In the genomic region with DNA sequence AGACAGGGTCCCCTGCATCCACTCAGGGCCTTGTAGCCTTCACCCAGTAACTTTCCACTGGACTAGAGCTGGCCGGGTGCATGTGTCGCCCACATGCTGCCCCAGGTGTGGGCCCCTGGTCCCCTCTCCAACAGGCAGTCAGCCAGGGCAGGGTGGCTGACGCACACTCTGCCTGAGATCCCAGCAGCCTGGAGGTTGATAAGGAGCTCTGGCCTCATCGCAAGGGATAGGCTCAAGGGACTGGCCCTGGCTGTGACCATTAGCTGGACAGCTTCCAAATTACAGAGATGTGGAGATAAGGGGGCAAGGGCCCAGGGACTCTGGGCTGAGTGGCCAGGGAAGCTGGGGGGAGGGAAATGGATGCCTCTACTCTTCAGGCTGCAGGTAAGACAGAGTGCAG, we compare ENCODE assay signal across 8 mouse cellular contexts. TPM values are rescaled to one million over a fixed set of nuclear protein-coding genes. Genes with fewer than 3 reads are reported as not detected.
DNase-seq lines count a peak whose midpoint lies in the region; ATAC-seq and TF ChIP-seq lines count a peak whose summit lies in the region.

No protein-coding gene starts in this region.

- TF ChIP-seq POLR2A in MEL (IDR thresholded peaks at IDR 0.05; ENCODE audit: control insufficient read depth in 1 of 2, insufficient read depth in 1 of 2, low read depth in 1 of 2, low read length in 2 of 2, poor library complexity in 1 of 2) = no peak

- no peak overlapping the region for H3K27ac ChIP-seq in MEL (ENCODE audit: control insufficient read depth, low read depth, low read length)
- H3K27ac ChIP-seq in heart, embryonic 13.5 days (replicated peaks) = peak overlapping the region; percentile 70
- H3K27ac ChIP-seq in hindbrain, embryonic 16.5 days (ENCODE audit: low read depth, low read length) = no peak overlapping the region

- H3K9ac ChIP-seq in MEL (ENCODE audit: control insufficient read depth, low read depth, low read length, poor library complexity, severe bottlenecking) = no peak overlapping the region; the same call in 1 of the 2 replicates
- peak overlapping the region; percentile 37; the same call in 1 of the 2 replicates for H3K9ac ChIP-seq in heart, embryonic 13.5 days
- H3K9ac ChIP-seq in hindbrain, embryonic 16.5 days (ENCODE audit: low read depth, low read length) = no peak overlapping the region; the same call in 1 of the 2 replicates

- peaks cover 0 to 4% of the 10 kb centered on the region in 2 experiments; a peak in 2 of 4 replicates for H3K36me3 ChIP-seq in MEL (ENCODE audit: control insufficient read depth in 1 of 2, insufficient read depth in 2 of 2, low read length in 2 of 2)
- H3K36me3 ChIP-seq in heart, embryonic 13.5 days = no peaks in the 10 kb centered on the region
- H3K36me3 ChIP-seq in hindbrain, embryonic 16.5 days (ENCODE audit: control insufficient read depth, insufficient read depth, low read length) = no peaks in the 10 kb centered on the region

- peaks cover under 1 to 3% of the 10 kb centered on the region in 2 experiments; a peak in 2 of 4 replicates for H3K27me3 ChIP-seq in MEL (ENCODE audit: control insufficient read depth in 1 of 2, insufficient read depth in 2 of 2, low read length in 2 of 2)
- H3K27me3 ChIP-seq in heart, embryonic 13.5 days (replicated peaks) = peaks cover 72% of the 10 kb centered on the region
- H3K27me3 ChIP-seq in hindbrain, embryonic 16.5 days (replicated peaks; ENCODE audit: control insufficient read depth, insufficient read depth, low read length) = no peaks in the 10 kb centered on the region

- H3K9me3 ChIP-seq in MEL (replicated peaks; ENCODE audit: insufficient read depth, low read length) = no peaks in the 10 kb centered on the region
- no peaks in the 10 kb centered on the region for H3K9me3 ChIP-seq in heart, embryonic 13.5 days
- H3K9me3 ChIP-seq in hindbrain, embryonic 16.5 days (ENCODE audit: control insufficient read depth, low read length) = no peaks in the 10 kb centered on the region

- TF ChIP-seq CTCF in MEL (IDR thresholded peaks at IDR 0.05 in 2 of 3, conservative IDR thresholded peaks at IDR 0.05 in 1 of 3; ENCODE audit: control insufficient read depth in 1 of 3, insufficient read depth in 1 of 3, low read depth in 2 of 3, low read length in 3 of 3, poor library complexity in 1 of 3, severe bottlenecking in 1 of 3) = no peak

- TF ChIP-seq RAD21 in MEL (IDR thresholded peaks at IDR 0.05; ENCODE audit: low read depth, low read length) = no peak

- no peak for ATAC-seq in heart, embryonic 13.5 days (ENCODE audit: extremely low read depth, insufficient number of reproducible peaks, low FRiP score, low TSS enrichment)
- no peak for ATAC-seq in hindbrain, embryonic 16.5 days

- H3K4me2 ChIP-seq in heart, embryonic 13.5 days = no peak overlapping the region
- no peak overlapping the region for H3K4me2 ChIP-seq in hindbrain, embryonic 16.5 days (ENCODE audit: low read length)

- H3K4me3 ChIP-seq in MEL (ENCODE audit: control insufficient read depth in 1 of 2, insufficient read depth in 1 of 2, low read depth in 2 of 2, low read length in 2 of 2) = no peak overlapping the region
- H3K4me3 ChIP-seq in heart, embryonic 13.5 days = no peak overlapping the region
- H3K4me3 ChIP-seq in hindbrain, embryonic 16.5 days (ENCODE audit: low read length) = no peak overlapping the region

- peak; percentile 66 for DNase-seq in cerebellum, adult 11-12 months
- DNase-seq in cerebellum, adult 8-10 months = no peak
- peak; percentile 41 for DNase-seq in MEL (ENCODE audit: low read depth, low spot score)
- DNase-seq in kidney, postnatal 25 days = peak; percentile 54 to 87
- DNase-seq in frontal cortex, postnatal 25 days (ENCODE audit: low spot score in 2 of 2) = no peak
- DNase-seq in retina, postnatal 1 day = no peak

- no peaks in the 10 kb centered on the region for H3K79me2 ChIP-seq in MEL (ENCODE audit: control insufficient read depth, insufficient read depth, low read length, poor library complexity)

- WGBS in heart, embryonic 13.5 days = 4% methylated on average over 4 of the region's 4 CpGs
- WGBS in hindbrain, embryonic 16.5 days = 57% methylated on average over 4 of the region's 4 CpGs

- no peak for TF ChIP-seq EP300 in MEL (IDR thresholded peaks at IDR 0.05; ENCODE audit: low read depth in 1 of 2, low read length in 2 of 2)

- peaks cover 2 to 25% of the 10 kb centered on the region in 2 experiments; a peak in 3 of 4 replicates for H3K4me1 ChIP-seq in MEL (ENCODE audit: control insufficient read depth in 1 of 2, insufficient read depth in 2 of 2, low read length in 2 of 2)
- peaks cover 55% of the 10 kb centered on the region for H3K4me1 ChIP-seq in heart, embryonic 13.5 days
- peaks cover 23% of the 10 kb centered on the region for H3K4me1 ChIP-seq in hindbrain, embryonic 16.5 days (ENCODE audit: control insufficient read depth, insufficient read depth, low read depth, low read length)

TF ChIP-seq in MEL, 35 proteins besides CTCF, POLR2A, EP300 and RAD21:
- no peak for TF ChIP-seq KAT2A (conservative IDR thresholded peaks at IDR 0.05; ENCODE audit: low read depth, low read length)
- 0 out of 2 replicates have a peak, but pooled peaks have one; percentile 33 for TF ChIP-seq GATA1 (IDR thresholded peaks at IDR 0.05; ENCODE audit: low read depth, low read length)
- 0 out of 2 replicates have a peak, but pooled peaks have one; percentile 8 for TF ChIP-seq ETS1 (IDR thresholded peaks at IDR 0.05; ENCODE audit: low read depth, low read length)
TF ChIP-seq in MEL: peak in this region for 2.

RNA-seq across cellular contexts. Expression of gene Bcdin3d, which starts 24.3 kb away (rescaled TPM):
- total RNA-seq in MEL (2012; rRNA removed) = 7.8 and 8.8 TPM in 2 replicates
- polyA plus RNA-seq in MEL (2012; ENCODE audit: insufficient read depth in 1 of 2, insufficient read length in 2 of 2, low read depth in 1 of 2, low replicate concordance in 2 of 2, missing spikeins in 1 of 2) = 10 to 100 TPM; 13.7 to 31.3 TPM
- 10.5 and 13.7 TPM in 2 replicates for polyA plus RNA-seq in heart, embryonic 13.5 days (2015; fragmentation: Nextera tagmentation; extraction: Ambion mirVana)
- polyA plus RNA-seq in hindbrain, embryonic 16.5 days (2015; fragmentation: Nextera tagmentation; extraction: Ambion mirVana) = 16.8 and 17.7 TPM in 2 replicates

RNA-seq across cellular contexts. Expression of gene Faim2, which starts 29.2 kb away (rescaled TPM):
- 0.08 and 0.10 TPM in 2 replicates for total RNA-seq in MEL (2012; rRNA removed)
- under 1 TPM in 1 of 2 experiments, not detected in 1; 0.06 TPM for polyA plus RNA-seq in MEL (2012; ENCODE audit: insufficient read depth in 1 of 2, insufficient read length in 2 of 2, low read depth in 1 of 2, low replicate concordance in 2 of 2, missing spikeins in 1 of 2)
- polyA plus RNA-seq in heart, embryonic 13.5 days (2015; fragmentation: Nextera tagmentation; extraction: Ambion mirVana) = 0.12 and 0.22 TPM in 2 replicates
- polyA plus RNA-seq in hindbrain, embryonic 16.5 days (2015; fragmentation: Nextera tagmentation; extraction: Ambion mirVana) = 58.2 and 66.8 TPM in 2 replicates

RNA-seq across cellular contexts. Expression of gene Nckap5l, which starts 41.2 kb away (rescaled TPM):
- total RNA-seq in MEL (2012; rRNA removed) = 2.5 and 3.3 TPM in 2 replicates
- polyA plus RNA-seq in MEL (2012; ENCODE audit: insufficient read depth in 1 of 2, insufficient read length in 2 of 2, low read depth in 1 of 2, low replicate concordance in 2 of 2, missing spikeins in 1 of 2) = 10 to 100 TPM in 1 of 2 experiments, not detected in 1; 14.1 TPM
- 6.8 and 7.7 TPM in 2 replicates for polyA plus RNA-seq in heart, embryonic 13.5 days (2015; fragmentation: Nextera tagmentation; extraction: Ambion mirVana)
- polyA plus RNA-seq in hindbrain, embryonic 16.5 days (2015; fragmentation: Nextera tagmentation; extraction: Ambion mirVana) = 11.6 and 17.7 TPM in 2 replicates

Comparison
In these comparisons a context has a peak if more than half of its experiments do, and no peak if none do; other contexts are left out.
1. DNase-seq: peak in cerebellum, adult 11-12 months (single experiment), MEL (single experiment) and kidney, postnatal 25 days (2 of 2); none in cerebellum, adult 8-10 months (single experiment), frontal cortex, postnatal 25 days (0 of 2) and retina, postnatal 1 day (single experiment).
2. RNA of gene Faim2, which starts 29.2 kb away (polyA plus RNA-seq): 58.2 to 66.8 TPM in hindbrain, embryonic 16.5 days; 0.12 to 0.22 TPM in heart, embryonic 13.5 days and 0.06 TPM in MEL; every median in the first group is over 10 times any median in the second.